Mouse (Mus musculus) thymus, postnatal 10 days (tissue): Measurements from ENCODE around the gene Tnfaip1.
"Not testable (repeated sequence)": the region's sequence is repeated elsewhere in the genome, so short reads cannot be mapped to it uniquely, and the experiment has no call there.

ENCODE experiments used
- DNase-seq, 2 experiments: peaks; one replicate each; pipeline ENCODE4 v3.0.0; 2021; ENCODE audit warnings: low spot score in 2 of 2

The Tnfaip1 gene

GRCm38 (mm10) chr11:78536080-78536689 is at the start of gene Tnfaip1, which contains the start of gene Ift20:
TSS of gene Tnfaip1 (minus strand) at chr11:78536332.
TSS of gene Ift20 (plus strand) at chr11:78536361.
- DNase-seq = peak; percentile 96 to 98

DNA sequence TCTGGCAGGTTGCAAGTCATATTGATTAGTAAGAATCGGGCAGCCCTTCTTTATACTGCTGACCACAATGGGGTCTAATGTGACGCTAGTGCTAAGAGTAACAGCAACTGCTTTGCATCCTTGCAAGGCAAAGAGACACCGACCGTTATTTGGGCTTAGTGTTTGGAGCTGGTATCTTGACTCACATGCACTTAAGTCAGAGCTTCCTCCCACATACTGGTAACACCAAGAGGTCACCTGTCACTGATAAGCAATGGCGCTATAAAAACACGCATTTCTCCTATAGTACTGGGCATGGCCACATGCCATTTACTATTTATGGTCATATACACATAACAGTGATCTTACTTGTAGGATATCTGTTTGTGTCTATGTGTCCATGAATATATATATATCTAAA is 46.7 kb upstream of the Tnfaip1 start:
- DNase-seq = no peak

GRCm38 (mm10) chr11:78574975-78575374 is 38.8 kb upstream of the Tnfaip1 start:
- no peak for DNase-seq

GRCm38 (mm10) chr11:78574536-78574935 is 38.4 kb upstream of the Tnfaip1 start:
- DNase-seq = no peak

DNA sequence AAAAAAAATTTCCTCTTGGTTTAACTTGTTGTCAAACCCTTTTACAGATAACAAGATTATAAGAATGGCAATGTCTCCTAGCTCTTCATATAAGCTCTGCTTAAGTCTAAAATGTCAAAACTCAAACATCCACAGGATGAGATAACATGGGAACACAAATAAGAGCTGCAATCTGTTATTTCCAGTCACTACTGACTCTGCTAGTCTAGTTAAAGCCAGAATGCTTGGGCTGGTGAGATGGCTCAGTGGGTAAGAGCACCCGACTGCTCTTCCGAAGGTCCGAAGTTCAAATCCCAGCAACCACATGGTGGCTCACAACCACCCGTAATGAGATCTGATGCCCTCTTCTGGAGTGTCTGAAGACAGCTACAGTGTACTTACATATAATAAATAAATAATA is 37.9 kb upstream of the Tnfaip1 start:
- DNase-seq = not testable (repeated sequence)

- DNase-seq = no peak
Measured at GRCm38 (mm10) chr11:78571854-78572253, 35.7 kb upstream of the Tnfaip1 start.

- DNase-seq = no peak
Measured at GRCm38 (mm10) chr11:78571441-78571840, 35.3 kb upstream of the Tnfaip1 start.

- no peak for DNase-seq
Measured at GRCm38 (mm10) chr11:78569806-78570205, 33.7 kb upstream of the Tnfaip1 start.

GRCm38 (mm10) chr11:78568827-78569226 is 32.7 kb upstream of the Tnfaip1 start:
- DNase-seq = no peak

- DNase-seq = no peak
Measured at GRCm38 (mm10) chr11:78567614-78568013, 31.5 kb upstream of the Tnfaip1 start.

DNA sequence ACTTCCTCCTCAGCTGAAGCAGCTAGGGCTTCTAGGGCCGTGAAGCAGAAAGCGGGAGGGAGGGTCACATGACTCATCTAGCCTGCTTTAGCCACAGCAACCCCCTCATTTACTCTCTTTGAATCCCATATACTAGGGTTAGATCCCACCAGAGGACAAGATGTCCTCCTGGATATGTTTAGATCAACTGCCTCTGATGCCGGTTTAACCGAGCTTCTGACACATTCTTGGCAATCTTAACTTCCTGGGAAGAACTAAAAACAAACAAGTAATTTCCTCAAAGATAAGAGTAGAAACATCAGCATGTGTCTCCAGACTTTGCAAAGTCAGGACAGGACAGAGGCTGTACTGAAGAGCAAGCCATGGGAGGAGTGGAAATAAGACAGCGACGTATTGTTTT is 30.6 kb upstream of the Tnfaip1 start:
- DNase-seq = no peak

- DNase-seq = peak; percentile 44 to 74
Measured at GRCm38 (mm10) chr11:78560447-78560846, 24.3 kb upstream of the Tnfaip1 start.

DNA sequence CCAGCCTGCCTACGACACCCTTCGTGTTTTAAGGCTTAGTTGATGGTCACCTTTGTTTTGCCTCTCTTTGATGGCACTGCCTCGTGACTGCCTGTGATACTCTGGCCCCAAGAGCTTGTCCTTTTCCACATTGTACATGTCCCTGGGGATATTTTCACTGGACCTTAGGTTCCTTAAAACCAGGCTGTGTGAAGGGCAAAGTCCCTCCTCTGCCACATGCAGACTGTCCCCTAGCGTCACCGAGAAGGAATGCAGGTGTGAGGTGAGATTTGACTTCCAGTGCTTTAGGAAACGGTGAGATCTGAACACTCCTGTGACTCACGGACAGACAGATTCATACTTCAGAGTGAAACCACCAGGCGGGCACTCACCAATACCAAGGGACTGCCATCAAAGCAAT is 21.1 kb upstream of the Tnfaip1 start:
- no peak for DNase-seq

- DNase-seq = no peak
Measured at GRCm38 (mm10) chr11:78556070-78556469, 19.9 kb upstream of the Tnfaip1 start.

DNA sequence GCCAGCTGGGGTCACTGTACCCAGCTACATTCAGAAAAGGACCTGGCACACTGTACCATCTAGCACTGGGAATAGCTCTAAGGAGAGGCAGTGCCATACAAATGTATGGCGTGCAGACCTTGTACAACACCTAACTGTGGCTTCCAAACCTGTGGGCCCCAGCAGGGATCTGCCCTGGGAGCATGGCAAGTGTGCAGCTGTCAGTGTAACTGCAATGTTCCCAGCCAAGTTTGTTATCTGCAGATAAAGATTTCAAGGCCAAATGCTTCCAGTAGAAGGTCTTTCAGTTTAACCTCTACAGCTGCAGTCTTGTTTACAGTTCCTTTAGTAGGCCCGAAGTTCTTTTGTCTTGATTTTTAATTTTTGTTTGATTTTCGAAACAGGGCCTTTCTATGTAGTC is 19.5 kb upstream of the Tnfaip1 start:
- DNase-seq = no peak

- no peak for DNase-seq
Measured at GRCm38 (mm10) chr11:78551059-78551398, 14.9 kb upstream of the Tnfaip1 start.

- DNase-seq = peak; percentile 92 to 95
Measured at GRCm38 (mm10) chr11:78550168-78551058, 14.3 kb upstream of the Tnfaip1 start, which contains the start of gene Tmem97. TSS of gene Tmem97 (minus strand) at chr11:78550777.

DNA sequence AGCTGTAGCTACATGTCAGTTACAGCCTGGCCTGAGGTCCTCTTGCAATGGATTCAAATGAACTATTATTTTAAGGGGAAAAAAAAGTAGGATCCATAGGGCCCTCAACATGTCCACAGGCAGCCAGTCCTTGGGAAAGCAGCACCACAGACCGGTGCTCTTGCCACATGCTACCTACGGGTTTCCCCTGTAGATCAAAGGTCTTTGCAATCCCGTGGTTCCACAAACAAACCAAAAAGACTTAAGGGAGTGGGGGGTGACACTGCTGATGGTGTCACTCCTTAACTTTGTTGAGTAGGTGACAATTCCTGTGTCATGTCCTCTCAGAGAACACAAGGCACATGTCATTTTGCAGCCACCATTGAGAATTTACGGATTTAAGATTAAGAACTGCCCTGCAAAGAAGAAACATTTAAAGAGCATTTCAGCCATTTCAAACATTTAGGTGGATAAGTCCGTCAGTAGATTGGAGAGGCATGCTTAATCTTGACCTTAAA is 13.4 kb upstream of the Tnfaip1 start:
- no peak for DNase-seq

- no peak for DNase-seq
Measured at GRCm38 (mm10) chr11:78547718-78548460, 11.8 kb upstream of the Tnfaip1 start.

GRCm38 (mm10) chr11:78545181-78545580 is 9.0 kb upstream of the Tnfaip1 start:
- DNase-seq = no peak

DNA sequence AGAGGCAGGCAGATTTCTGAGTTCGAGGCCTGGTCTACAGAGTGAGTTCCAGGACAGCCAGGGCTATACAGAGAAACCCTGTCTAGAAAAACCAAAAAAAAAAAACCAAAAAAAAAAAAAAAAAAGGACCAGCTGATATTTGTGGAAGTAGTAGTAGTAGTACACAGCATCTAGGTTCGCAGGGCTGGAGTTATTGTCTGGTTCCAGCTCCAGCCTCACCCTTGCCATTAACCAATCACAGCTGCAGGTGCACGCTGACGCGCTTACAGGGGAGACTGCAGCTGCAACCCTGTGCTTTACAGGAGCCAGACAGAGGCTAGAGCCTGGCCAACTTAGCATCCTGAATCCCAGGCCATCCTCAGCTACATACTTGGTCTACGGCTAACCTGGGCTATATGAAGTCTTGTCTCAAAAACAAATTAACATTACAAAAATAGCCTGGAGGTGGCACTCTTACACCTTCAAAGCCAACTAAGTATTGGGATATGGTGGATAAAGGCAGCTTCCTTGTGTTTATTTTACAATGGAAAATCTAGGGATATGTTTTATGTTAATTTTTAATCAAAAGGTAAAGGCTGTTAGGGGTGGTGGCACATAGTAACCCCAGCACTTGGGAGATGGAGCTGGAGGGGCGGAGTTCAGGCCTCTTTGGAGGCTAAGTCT is 8.4 kb upstream of the Tnfaip1 start:
- no peak for DNase-seq

GRCm38 (mm10) chr11:78540358-78540757 is 4.2 kb upstream of the Tnfaip1 start:
- DNase-seq = no peak
